Mouse (Mus musculus) left cerebral cortex, adult 2 months (tissue): ENCODE data around the gene Cyp2e1. TPM values are rescaled to one million over a fixed set of nuclear protein-coding genes. Genes with fewer than 3 reads are reported as not detected.
"Not testable (repeated sequence)": the region's sequence is repeated elsewhere in the genome, so short reads cannot be mapped to it uniquely, and the experiment has no call there.

ENCODE experiments used
- DNase-seq, 2 experiments: peaks; one replicate each; pipeline ENCODE4 v3.0.0; 2021 to 2022; ENCODE audit warnings: low spot score in 2 of 2, mixed read lengths in 1 of 2; ENCODE audit errors: extremely low spot score in 1 of 2
- H3K27ac ChIP-seq: fragments of 200-600 bp; 2 replicates; pipeline ENCODE4 v1.8.1; 2022
- H3K4me3 ChIP-seq: fragments of 200-600 bp; 2 replicates; pipeline ENCODE4 v1.8.1; 2022
- CTCF ChIP-seq: fragments of 200-600 bp; IDR thresholded peaks from 2 replicates; pipeline ENCODE4 v1.8.1; 2022; ENCODE audit warnings: antibody characterized with exemption, mild to moderate bottlenecking, moderate library complexity
- intact Hi-C: fragments of 180-260 bp; cut with DNase I; formaldehyde crosslinking; loops from one replicate; pipeline ENCODE4 v1.15.1; 2025
- long read RNA-seq, 2 experiments: library from polyadenylated mRNA; stranded (forward); transcript quantifications; one replicate each; pipeline ENCODE4 v2.0.0; 2021; ENCODE audit warnings: borderline mapping rate in 2 of 2
- total RNA-seq, 2 experiments: library from RNA; stranded (reverse); gene quantifications; 2 replicates each; pipeline ENCODE4 v1.2.3; 2021

Cyp2e1 gene
- not detected for total RNA-seq
- long read RNA-seq, experiment 1, result 0 reads
- long read RNA-seq, experiment 2, partial matches to known transcripts, result 0 of 1 reads
- long read RNA-seq, experiment 2, other reads (novel, unspliced or antisense), result 1 of 1 reads

- intact Hi-C loops, result no loop called here
- Histone ChIP-seq H3K27ac (no peak within 1 kb of the TSS), H3K4me3 (no peak within 1 kb of the TSS)
- no peak for TF ChIP-seq CTCF
- DNase-seq, result no peak
Observed at GRCm38 (mm10) chr7:140763447-140764020, at the start of gene Cyp2e1. Gene Cyp2e1 (plus strand): TSS chr7:140763739.

- H3K27ac ChIP-seq, result peak overlapping the region; percentile 48; the same call in 1 of the 2 replicates
- no peak overlapping the region for H3K4me3 ChIP-seq
- TF ChIP-seq CTCF, result no peak
- no peak for DNase-seq
- intact Hi-C loops, result loop anchor here (2.0 to 5.0 kb wide), 2 partner anchors 239 to 635 kb away; partner anchors contain the start of gene Caly
Observed at GRCm38 (mm10) chr7:140717155-140718055, 46.1 kb upstream of the Cyp2e1 start.

GRCm38 (mm10) chr7:140721095-140721494, 42.4 kb upstream of the Cyp2e1 start:
- intact Hi-C loops, result no loop called here
- Histone ChIP-seq H3K27ac (no peak overlapping the region), H3K4me3 (no peak overlapping the region)
- TF ChIP-seq CTCF, result no peak
- DNase-seq, result no peak

GRCm38 (mm10) chr7:140725558-140725957, 38.0 kb upstream of the Cyp2e1 start:
- intact Hi-C loops, result no loop called here
- Histone ChIP-seq H3K27ac (no peak overlapping the region), H3K4me3 (no peak overlapping the region)
- no peak for DNase-seq
- no peak for TF ChIP-seq CTCF

GRCm38 (mm10) chr7:140733162-140733561, 30.4 kb upstream of the Cyp2e1 start:
- no peak overlapping the region for H3K27ac ChIP-seq
- H3K4me3 ChIP-seq, result no peak overlapping the region
- intact Hi-C loops, result loop anchor here (5.0 to 10.0 kb wide), 3 partner anchors 548 to 651 kb away; partner anchors contain the start of genes Caly and Sprn
- no peak for DNase-seq
- peak; percentile 53 for TF ChIP-seq CTCF

- no peak overlapping the region for H3K4me3 ChIP-seq
- intact Hi-C loops, result no loop called here
- TF ChIP-seq CTCF, result no peak
- no peak for DNase-seq
- H3K27ac ChIP-seq, result no peak overlapping the region
Observed at GRCm38 (mm10) chr7:140747402-140747801, 16.1 kb upstream of the Cyp2e1 start.

- intact Hi-C loops, result no loop called here
- no peak for TF ChIP-seq CTCF
- H3K27ac ChIP-seq, result no peak overlapping the region
Observed at GRCm38 (mm10) chr7:140748116-140748826, 15.3 kb upstream of the Cyp2e1 start.

GRCm38 (mm10) chr7:140748827-140749160, 14.7 kb upstream of the Cyp2e1 start:
- TF ChIP-seq CTCF, result no peak
- no peak for DNase-seq
- H3K4me3 ChIP-seq, result no peak overlapping the region
- intact Hi-C loops, result no loop called here
- H3K27ac ChIP-seq, result no peak overlapping the region

More at GRCm38 (mm10) chr7:140748116-140748826, 15.3 kb upstream of the Cyp2e1 start:
- no peak for DNase-seq
- H3K4me3 ChIP-seq, result no peak overlapping the region

- H3K27ac ChIP-seq, result no peak overlapping the region
- intact Hi-C loops, result no loop called here
- TF ChIP-seq CTCF, result no peak
- no peak overlapping the region for H3K4me3 ChIP-seq
- DNase-seq, result no peak
Observed at GRCm38 (mm10) chr7:140754556-140754955, 9.0 kb upstream of the Cyp2e1 start.

- intact Hi-C loops, result no loop called here
- no peak for DNase-seq
- no peak overlapping the region for H3K4me3 ChIP-seq
- H3K27ac ChIP-seq, result no peak overlapping the region
- no peak for TF ChIP-seq CTCF
Observed at GRCm38 (mm10) chr7:140756151-140756854, 7.2 kb upstream of the Cyp2e1 start.

- no peak for DNase-seq
- H3K4me3 ChIP-seq, result no peak overlapping the region
- TF ChIP-seq CTCF, result no peak
- H3K27ac ChIP-seq, result no peak overlapping the region
- intact Hi-C loops, result no loop called here
Observed at GRCm38 (mm10) chr7:140760647-140761046, 2.9 kb upstream of the Cyp2e1 start.

- H3K27ac ChIP-seq, H3K4me3 ChIP-seq, DNase-seq, intact Hi-C loops: not testable (repeated sequence)
Observed at GRCm38 (mm10) chr7:140765391-140765790, 1.9 kb downstream of the Cyp2e1 start.
